ENCODE assay signal across 8 mouse cellular contexts in the genomic region with DNA sequence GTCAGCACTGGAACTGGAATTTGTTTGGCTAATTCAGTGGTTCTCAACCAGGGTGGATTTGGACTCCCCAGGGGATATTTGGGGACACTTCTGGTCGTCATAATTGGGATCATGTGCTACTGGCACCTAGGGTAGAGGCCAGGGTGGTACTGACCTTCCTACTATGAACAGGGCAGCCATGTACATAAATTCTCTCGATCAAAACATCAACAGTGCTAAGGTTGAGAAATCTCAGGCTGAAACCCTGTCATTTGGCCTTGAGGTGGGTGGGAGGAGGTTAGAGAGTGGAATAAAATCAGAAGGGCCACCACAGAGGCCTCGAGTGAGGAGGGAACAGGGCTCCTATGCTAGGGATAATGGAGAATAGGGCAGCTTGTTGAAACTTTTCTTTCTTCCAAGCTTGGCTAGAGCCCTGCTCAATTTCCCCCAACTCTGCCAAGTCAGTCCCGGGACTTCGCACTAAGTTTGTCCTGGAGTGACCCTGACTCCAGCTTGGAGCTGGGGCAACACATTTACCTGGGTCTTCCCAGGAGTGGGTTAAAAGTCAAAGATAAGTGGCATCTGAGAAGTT. TPM values are rescaled to one million over a fixed set of nuclear protein-coding genes. Genes with fewer than 3 reads are reported as not detected.
DNase-seq lines count a peak whose midpoint lies in the region; ATAC-seq and TF ChIP-seq lines count a peak whose summit lies in the region.

No protein-coding gene starts in this region.

- WGBS in kidney, embryonic 14.5 days, result 79% methylated on average over 5 of the region's 5 CpGs

- no peak for TF ChIP-seq POLR2A in ES-Bruce4 (IDR thresholded peaks at IDR 0.05; ENCODE audit: insufficient read depth, low read length)

- no peak overlapping the region for H3K4me3 ChIP-seq in ES-Bruce4 (ENCODE audit: low read depth, low read length)
- H3K4me3 ChIP-seq in kidney, embryonic 14.5 days (ENCODE audit: low read length), result no peak overlapping the region

- H3K9me3 ChIP-seq in ES-Bruce4 (replicated peaks; ENCODE audit: control insufficient read depth, insufficient read depth, low read length, poor library complexity, severe bottlenecking), result no peaks in the 10 kb centered on the region
- H3K9me3 ChIP-seq in kidney, embryonic 14.5 days (ENCODE audit: control insufficient read depth, low read length), result no peaks in the 10 kb centered on the region

- no peaks in the 10 kb centered on the region for H3K4me1 ChIP-seq in ES-Bruce4 (ENCODE audit: control insufficient read depth, insufficient read depth, low read length)
- peaks cover 25% of the 10 kb centered on the region for H3K4me1 ChIP-seq in kidney, embryonic 14.5 days (ENCODE audit: control insufficient read depth, insufficient read depth, low read length)

- TF ChIP-seq CTCF in ES-Bruce4 (IDR thresholded peaks at IDR 0.05; ENCODE audit: low read depth, low read length), result no peak

- H3K9ac ChIP-seq in ES-Bruce4 (ENCODE audit: low read depth, poor library complexity, severe bottlenecking), result peak overlapping the region; percentile 92
- H3K9ac ChIP-seq in kidney, embryonic 14.5 days (ENCODE audit: low read depth, low read length), result no peak overlapping the region

- peak; percentile 81 for DNase-seq in adrenal gland, adult 2 months
- DNase-seq in adrenal gland, postnatal 25 days, result no peak
- peak; percentile 53 for DNase-seq in gastrocnemius, postnatal 10 days
- DNase-seq in skeletal muscle tissue, adult 2 months (ENCODE audit: low read depth, low spot score), result peak; percentile 85
- no peak for DNase-seq in right cerebral cortex, postnatal 4 days

- peak overlapping the region; percentile 95 for H3K27ac ChIP-seq in ES-Bruce4 (ENCODE audit: insufficient read depth, low read length)
- H3K27ac ChIP-seq in kidney, embryonic 14.5 days (ENCODE audit: low read depth, low read length), result peak overlapping the region; percentile 98; the same call in 1 of the 2 replicates

- ATAC-seq in kidney, embryonic 14.5 days (ENCODE audit: low FRiP score, low TSS enrichment), result no peak
- ATAC-seq in frontal cortex, adult (ENCODE audit: low TSS enrichment), result no peak

- no peaks in the 10 kb centered on the region for H3K36me3 ChIP-seq in ES-Bruce4 (ENCODE audit: control insufficient read depth, insufficient read depth, low read length, poor library complexity, severe bottlenecking)
- H3K36me3 ChIP-seq in kidney, embryonic 14.5 days (ENCODE audit: control insufficient read depth, insufficient read depth, low read length), result no peaks in the 10 kb centered on the region

- H3K4me2 ChIP-seq in kidney, embryonic 14.5 days (replicated peaks; ENCODE audit: low read depth, low read length), result no peak overlapping the region

- TF ChIP-seq EP300 in ES-Bruce4 (IDR thresholded peaks at IDR 0.05; ENCODE audit: insufficient read depth, low read depth, low read length), result no peak

- H3K27me3 ChIP-seq in ES-Bruce4 (ENCODE audit: control insufficient read depth, insufficient read depth, low read length, poor library complexity, severe bottlenecking), result no peaks in the 10 kb centered on the region
- H3K27me3 ChIP-seq in kidney, embryonic 14.5 days (ENCODE audit: control insufficient read depth, insufficient read depth, low read length), result no peaks in the 10 kb centered on the region

RNA-seq across cellular contexts. Expression of a gene that starts 2.3 kb away (rescaled TPM):
- 1 to 10 TPM; 7.6 to 9.7 TPM for total RNA-seq in adrenal gland, adult 2 months (2021)
- 22.2 and 27.3 TPM in 2 replicates for polyA plus RNA-seq in adrenal gland, adult 2 months (2012; rRNA removed)
- 16.2 and 16.8 TPM in 2 replicates for total RNA-seq in adrenal gland, postnatal 25 days (2021)
- polyA plus RNA-seq in ES-Bruce4 (2011; ENCODE audit: insufficient read depth, insufficient read length, low read depth, missing spikeins), result 3.6 and 6.8 TPM in 2 replicates
- total RNA-seq in gastrocnemius, postnatal 10 days (2021), result 10 to 100 TPM; 13.5 to 14.9 TPM
- polyA plus RNA-seq in kidney, embryonic 14.5 days (2014; fragmentation: Nextera tagmentation; extraction: Ambion mirVana), result 20.7 and 21.0 TPM in 2 replicates

RNA-seq across cellular contexts. Expression of a gene that starts 4.7 kb away (rescaled TPM):
- 10 to 100 TPM; 15.5 to 15.6 TPM for total RNA-seq in adrenal gland, adult 2 months (2021)
- 28.2 and 34.1 TPM in 2 replicates for polyA plus RNA-seq in adrenal gland, adult 2 months (2012; rRNA removed)
- total RNA-seq in adrenal gland, postnatal 25 days (2021), result 21.9 and 23.5 TPM in 2 replicates
- polyA plus RNA-seq in ES-Bruce4 (2011; ENCODE audit: insufficient read depth, insufficient read length, low read depth, missing spikeins), result 4.9 and 8.4 TPM in 2 replicates
- total RNA-seq in gastrocnemius, postnatal 10 days (2021), result 1 to 10 TPM; 7.2 to 7.9 TPM
- polyA plus RNA-seq in kidney, embryonic 14.5 days (2014; fragmentation: Nextera tagmentation; extraction: Ambion mirVana), result 2.8 and 4.8 TPM in 2 replicates

RNA-seq across cellular contexts. Expression of a gene that starts 19.8 kb away (rescaled TPM):
- total RNA-seq in adrenal gland, adult 2 months (2021), result 1 to 10 TPM in 1 of 2 experiments, not detected in 1; 2.6 TPM
- 0.09 and 1.2 TPM in 2 replicates for polyA plus RNA-seq in adrenal gland, adult 2 months (2012; rRNA removed)
- 7.7 TPM in 1 of 2 replicates, not detected in the other for total RNA-seq in adrenal gland, postnatal 25 days (2021)
- polyA plus RNA-seq in ES-Bruce4 (2011; ENCODE audit: insufficient read depth, insufficient read length, low read depth, missing spikeins), result not detected in 2 replicates
- under 1 TPM in 1 of 2 experiments, not detected in 1; 0.56 TPM for total RNA-seq in gastrocnemius, postnatal 10 days (2021)
- 3.9 and 8.4 TPM in 2 replicates for polyA plus RNA-seq in kidney, embryonic 14.5 days (2014; fragmentation: Nextera tagmentation; extraction: Ambion mirVana)

RNA-seq across cellular contexts. Expression of a gene that starts 27.4 kb away (rescaled TPM):
- 100 to 1,000 TPM; 132 to 162 TPM for total RNA-seq in adrenal gland, adult 2 months (2021)
- polyA plus RNA-seq in adrenal gland, adult 2 months (2012; rRNA removed), result 43.2 and 58.6 TPM in 2 replicates
- total RNA-seq in adrenal gland, postnatal 25 days (2021), result 147 and 166 TPM in 2 replicates
- 210 and 212 TPM in 2 replicates for polyA plus RNA-seq in ES-Bruce4 (2011; ENCODE audit: insufficient read depth, insufficient read length, low read depth, missing spikeins)
- total RNA-seq in gastrocnemius, postnatal 10 days (2021), result 10 to 100 TPM; 77.6 to 83.7 TPM
- polyA plus RNA-seq in kidney, embryonic 14.5 days (2014; fragmentation: Nextera tagmentation; extraction: Ambion mirVana), result 56.4 and 103 TPM in 2 replicates

RNA-seq across cellular contexts. Expression of a gene that starts 36.7 kb away (rescaled TPM):
- total RNA-seq in adrenal gland, adult 2 months (2021), result 10 to 100 TPM; 21.4 to 31.3 TPM
- 43.7 and 74.1 TPM in 2 replicates for polyA plus RNA-seq in adrenal gland, adult 2 months (2012; rRNA removed)
- total RNA-seq in adrenal gland, postnatal 25 days (2021), result 12.4 and 23.9 TPM in 2 replicates
- polyA plus RNA-seq in ES-Bruce4 (2011; ENCODE audit: insufficient read depth, insufficient read length, low read depth, missing spikeins), result 4.9 and 6.0 TPM in 2 replicates
- total RNA-seq in gastrocnemius, postnatal 10 days (2021), result 100 to 1,000 TPM; 134 to 239 TPM
- 118 and 120 TPM in 2 replicates for polyA plus RNA-seq in kidney, embryonic 14.5 days (2014; fragmentation: Nextera tagmentation; extraction: Ambion mirVana)

Comparison
In these comparisons a context has a peak if more than half of its experiments do, and no peak if none do; other contexts are left out.
1. DNase-seq: peak in adrenal gland, adult 2 months (single experiment), gastrocnemius, postnatal 10 days (single experiment) and skeletal muscle tissue, adult 2 months (single experiment); none in adrenal gland, postnatal 25 days (single experiment) and right cerebral cortex, postnatal 4 days (single experiment).